Mouse (Mus musculus): ENCODE results near the gene Phf21a. TPM values are rescaled to one million over a fixed set of nuclear protein-coding genes. Genes with fewer than 3 reads are reported as not detected.
"Not testable (repeated sequence)": the region's sequence is repeated elsewhere in the genome, so short reads cannot be mapped to it uniquely, and the experiment has no call there.

Phf21a gene
- polyA plus RNA-seq, 1 experiment from 2014 or later: 2.4 TPM

GRCm38 (mm10) chr2:92141073-92141472 lies 48.2 kb downstream of the Phf21a start:
- ATAC-seq (ENCODE audit: low read depth) (no peak), DNase-seq (no peak)
- Histone ChIP-seq H3K4me1 (replicated peaks) (no peaks in the 10 kb centered on the region), H3K27me3 (0 out of 2 replicates have a peak, but pooled peaks cover 3% of the 10 kb centered on the region), H3K4me2 (peak overlapping the region; percentile 30), H3K36me3 (no peaks in the 10 kb centered on the region), H3K4me3 (replicated peaks) (no peak overlapping the region), H3K27ac (no peak overlapping the region), H3K9ac (no peak overlapping the region), H3K9me3 (replicated peaks) (no peaks in the 10 kb centered on the region)
- 13% methylated on average over 11 of the region's 11 CpGs for WGBS (ENCODE audit: insufficient replicate concordance)

- Histone ChIP-seq H3K36me3 (no peaks in the 10 kb centered on the region), H3K4me2 (no peak overlapping the region), H3K27ac (no peak overlapping the region), H3K9me3 (replicated peaks) (no peaks in the 10 kb centered on the region), H3K4me3 (replicated peaks) (no peak overlapping the region), H3K9ac (no peak overlapping the region), H3K4me1 (replicated peaks) (no peaks in the 10 kb centered on the region), H3K27me3 (0 out of 2 replicates have a peak, but pooled peaks cover 3% of the 10 kb centered on the region)
- ATAC-seq (ENCODE audit: low read depth): no peak
- WGBS (ENCODE audit: insufficient replicate concordance): 44% methylated on average over 5 of the region's 5 CpGs
- DNase-seq: no peak
Measured at GRCm38 (mm10) chr2:92143932-92144331, 51.0 kb downstream of the Phf21a start.

GRCm38 (mm10) chr2:92147925-92148750 lies 55.2 kb downstream of the Phf21a start:
- H3K4me2 ChIP-seq; H3K27ac ChIP-seq; H3K9me3 ChIP-seq (replicated peaks); H3K27me3 ChIP-seq; H3K4me3 ChIP-seq (replicated peaks); H3K9ac ChIP-seq; H3K36me3 ChIP-seq; ATAC-seq (ENCODE audit: low read depth); H3K4me1 ChIP-seq (replicated peaks): not testable (repeated sequence)
- WGBS (ENCODE audit: insufficient replicate concordance): 63% methylated on average over 5 of the region's 5 CpGs
- peak; percentile 21 for DNase-seq

- H3K27me3 ChIP-seq: peaks cover 8% of the 10 kb centered on the region; the same call in 1 of the 2 replicates
- no peaks in the 10 kb centered on the region for H3K36me3 ChIP-seq
- no peaks in the 10 kb centered on the region for H3K9me3 ChIP-seq (replicated peaks)
- WGBS (ENCODE audit: insufficient replicate concordance): 50% methylated on average over 10 of the region's 10 CpGs
- H3K9ac ChIP-seq: no peak overlapping the region
- no peaks in the 10 kb centered on the region for H3K4me1 ChIP-seq (replicated peaks)
- H3K4me3 ChIP-seq (replicated peaks): no peak overlapping the region
- DNase-seq (no peak), ATAC-seq (ENCODE audit: low read depth) (no peak)
- no peak overlapping the region for H3K27ac ChIP-seq
- H3K4me2 ChIP-seq: no peak overlapping the region
Measured at GRCm38 (mm10) chr2:92164291-92164690, 71.4 kb downstream of the Phf21a start.

GRCm38 (mm10) chr2:92166950-92167349 lies 74.0 kb downstream of the Phf21a start:
- Histone ChIP-seq H3K9me3 (replicated peaks) (no peaks in the 10 kb centered on the region), H3K4me3 (replicated peaks) (no peak overlapping the region), H3K9ac (no peak overlapping the region), H3K36me3 (no peaks in the 10 kb centered on the region), H3K4me2 (no peak overlapping the region), H3K27ac (no peak overlapping the region), H3K27me3 (peaks cover 15% of the 10 kb centered on the region; the same call in 1 of the 2 replicates), H3K4me1 (replicated peaks) (no peaks in the 10 kb centered on the region)
- 38% methylated on average over 7 of the region's 7 CpGs for WGBS (ENCODE audit: insufficient replicate concordance)
- ATAC-seq (ENCODE audit: low read depth) (no peak), DNase-seq (no peak)

GRCm38 (mm10) chr2:92171046-92171643 lies 78.2 kb downstream of the Phf21a start:
- H3K27ac ChIP-seq: no peak overlapping the region
- no peaks in the 10 kb centered on the region for H3K36me3 ChIP-seq
- no peak overlapping the region for H3K4me3 ChIP-seq (replicated peaks)
- peaks cover 28% of the 10 kb centered on the region for H3K27me3 ChIP-seq
- no peak overlapping the region for H3K4me2 ChIP-seq
- 36% methylated on average over 8 of the region's 8 CpGs for WGBS (ENCODE audit: insufficient replicate concordance)
- DNase-seq (no peak), ATAC-seq (ENCODE audit: low read depth) (no peak)
- no peaks in the 10 kb centered on the region for H3K9me3 ChIP-seq (replicated peaks)
- H3K9ac ChIP-seq: no peak overlapping the region
- H3K4me1 ChIP-seq (replicated peaks): peaks cover 14% of the 10 kb centered on the region

- H3K27me3 ChIP-seq: peaks cover 37% of the 10 kb centered on the region
- 69% methylated on average over 5 of the region's 5 CpGs for WGBS (ENCODE audit: insufficient replicate concordance)
- no peak overlapping the region for H3K27ac ChIP-seq
- H3K9ac ChIP-seq: no peak overlapping the region
- no peak overlapping the region for H3K4me2 ChIP-seq
- no peaks in the 10 kb centered on the region for H3K9me3 ChIP-seq (replicated peaks)
- peaks cover 14% of the 10 kb centered on the region for H3K4me1 ChIP-seq (replicated peaks)
- no peak overlapping the region for H3K4me3 ChIP-seq (replicated peaks)
- ATAC-seq (ENCODE audit: low read depth) (no peak), DNase-seq (no peak)
- H3K36me3 ChIP-seq: no peaks in the 10 kb centered on the region
Measured at GRCm38 (mm10) chr2:92172300-92172699, 79.4 kb downstream of the Phf21a start.

GRCm38 (mm10) chr2:92173186-92173585 lies 80.3 kb downstream of the Phf21a start:
- Histone ChIP-seq H3K9ac (no peak overlapping the region), H3K4me3 (replicated peaks) (no peak overlapping the region), H3K9me3 (replicated peaks) (no peaks in the 10 kb centered on the region), H3K27ac (no peak overlapping the region), H3K27me3 (peaks cover 37% of the 10 kb centered on the region), H3K4me1 (replicated peaks) (peaks cover 14% of the 10 kb centered on the region), H3K36me3 (no peaks in the 10 kb centered on the region), H3K4me2 (no peak overlapping the region)
- DNase-seq (no peak), ATAC-seq (ENCODE audit: low read depth) (no peak)
- 57% methylated on average over 4 of the region's 4 CpGs for WGBS (ENCODE audit: insufficient replicate concordance)

- Histone ChIP-seq H3K4me2 (no peak overlapping the region), H3K4me1 (replicated peaks) (peaks cover 14% of the 10 kb centered on the region), H3K4me3 (replicated peaks) (no peak overlapping the region), H3K36me3 (no peaks in the 10 kb centered on the region), H3K27ac (no peak overlapping the region), H3K9ac (no peak overlapping the region), H3K27me3 (peaks cover 37% of the 10 kb centered on the region), H3K9me3 (replicated peaks) (no peaks in the 10 kb centered on the region)
- ATAC-seq (ENCODE audit: low read depth) (peak; percentile 98), DNase-seq (peak; percentile 76)
- WGBS (ENCODE audit: insufficient replicate concordance): 17% methylated on average over 7 of the region's 7 CpGs
Measured at GRCm38 (mm10) chr2:92174265-92174664, 81.3 kb downstream of the Phf21a start.

GRCm38 (mm10) chr2:92175002-92175401 lies 82.1 kb downstream of the Phf21a start:
- WGBS (ENCODE audit: insufficient replicate concordance): 82% methylated on average over 4 of the region's 4 CpGs
- Histone ChIP-seq H3K27ac (no peak overlapping the region), H3K36me3 (no peaks in the 10 kb centered on the region), H3K4me1 (replicated peaks) (peaks cover 14% of the 10 kb centered on the region), H3K27me3 (peaks cover 37% of the 10 kb centered on the region), H3K4me3 (replicated peaks) (no peak overlapping the region), H3K9ac (no peak overlapping the region), H3K4me2 (no peak overlapping the region), H3K9me3 (replicated peaks) (no peaks in the 10 kb centered on the region)
- DNase-seq (no peak), ATAC-seq (ENCODE audit: low read depth) (no peak)

GRCm38 (mm10) chr2:92176292-92176691 lies 83.4 kb downstream of the Phf21a start:
- 33% methylated on average over 4 of the region's 4 CpGs for WGBS (ENCODE audit: insufficient replicate concordance)
- ATAC-seq (ENCODE audit: low read depth): no peak

More at GRCm38 (mm10) chr2:92176292-92176691, 83.4 kb downstream of the Phf21a start:
- Histone ChIP-seq H3K27ac (no peak overlapping the region), H3K4me1 (replicated peaks) (peaks cover 14% of the 10 kb centered on the region), H3K9ac (no peak overlapping the region), H3K36me3 (no peaks in the 10 kb centered on the region), H3K27me3 (peaks cover 32% of the 10 kb centered on the region), H3K4me2 (no peak overlapping the region), H3K4me3 (replicated peaks) (no peak overlapping the region), H3K9me3 (replicated peaks) (no peaks in the 10 kb centered on the region)
- DNase-seq: no peak
